Mouse (Mus musculus) midbrain, embryonic 13.5 days (tissue): ENCODE measurements around the gene Slc2a5. TPM values are rescaled to one million over a fixed set of nuclear protein-coding genes. Genes with fewer than 3 reads are reported as not detected.

Experiments
- ATAC-seq: fragments of 200-750 bp; cut with Nextera tagmentation; 2 replicates; pipeline ENCODE4 v1.8.0; 2017; ENCODE audit warnings: mild to moderate bottlenecking, moderate TSS enrichment, moderate library complexity
- H3K27ac ChIP-seq: fragments of 300-500 bp; sonication (generic); 2 replicates; pipeline ENCODE4 v1.5.1; 2015; ENCODE audit warnings: inconsistent platforms, mild to moderate bottlenecking, moderate library complexity
- H3K27me3 ChIP-seq: fragments of 300-500 bp; sonication (generic); 2 replicates; pipeline ENCODE4 v1.6.1; 2015; ENCODE audit warnings: mild to moderate bottlenecking, inconsistent platforms
- H3K36me3 ChIP-seq: fragments of 300-500 bp; sonication (generic); 2 replicates; pipeline ENCODE4 v1.6.1; 2015; ENCODE audit warnings: mild to moderate bottlenecking, inconsistent platforms
- H3K4me1 ChIP-seq: fragments of 300-500 bp; sonication (generic); replicated peaks from 2 replicates; pipeline ENCODE4 v1.6.1; 2015; ENCODE audit warnings: inconsistent platforms
- H3K4me2 ChIP-seq: fragments of 300-500 bp; sonication (generic); replicated peaks from 2 replicates; pipeline ENCODE4 v1.6.1; 2015; ENCODE audit warnings: moderate library complexity, mild to moderate bottlenecking, inconsistent platforms
- H3K4me3 ChIP-seq: fragments of 300-500 bp; sonication (generic); replicated peaks from 2 replicates; pipeline ENCODE4 v1.5.1; 2015; ENCODE audit warnings: mild to moderate bottlenecking, inconsistent platforms
- H3K9ac ChIP-seq: fragments of 300-500 bp; sonication (generic); replicated peaks from 2 replicates; pipeline ENCODE4 v1.6.1; 2015; ENCODE audit warnings: mild to moderate bottlenecking, inconsistent platforms
- H3K9me3 ChIP-seq: fragments of 300-500 bp; sonication (generic); 2 replicates; pipeline ENCODE4 v1.6.1; 2016; ENCODE audit warnings: mild to moderate bottlenecking, inconsistent platforms
- WGBS: fragments of 180-500 bp; shearing (Covaris S2); methylation state at CpG from one replicate; pipeline ENCODE4 v1.1.7; 2015; 5-methylcytosine and 5-hydroxymethylcytosine counted together
- polyA plus RNA-seq: library from polyadenylated mRNA; unstranded; fragments of >200 nt; fragmentation: Nextera tagmentation; extraction: Ambion mirVana; gene quantifications from 2 replicates; pipeline ENCODE4 v1.2.1, GENCODE M21; 2015

Slc2a5 gene
- polyA plus RNA-seq, 1 experiment from 2014 or later, result 1.7 TPM

GRCm38 (mm10) chr4:150128571-150128970 lies 9.5 kb downstream of the Slc2a5 start:
- no peak for ATAC-seq
- H3K27me3 ChIP-seq, result no peaks in the 10 kb centered on the region
- no peaks in the 10 kb centered on the region for H3K9me3 ChIP-seq
- no peak overlapping the region for H3K9ac ChIP-seq
- no peak overlapping the region for H3K4me3 ChIP-seq
- no peak overlapping the region for H3K4me2 ChIP-seq
- H3K36me3 ChIP-seq, result no peaks in the 10 kb centered on the region
- peaks cover 6% of the 10 kb centered on the region for H3K4me1 ChIP-seq
- no peak overlapping the region for H3K27ac ChIP-seq
- WGBS, result 63% methylated on average over 8 of the region's 8 CpGs

DNA sequence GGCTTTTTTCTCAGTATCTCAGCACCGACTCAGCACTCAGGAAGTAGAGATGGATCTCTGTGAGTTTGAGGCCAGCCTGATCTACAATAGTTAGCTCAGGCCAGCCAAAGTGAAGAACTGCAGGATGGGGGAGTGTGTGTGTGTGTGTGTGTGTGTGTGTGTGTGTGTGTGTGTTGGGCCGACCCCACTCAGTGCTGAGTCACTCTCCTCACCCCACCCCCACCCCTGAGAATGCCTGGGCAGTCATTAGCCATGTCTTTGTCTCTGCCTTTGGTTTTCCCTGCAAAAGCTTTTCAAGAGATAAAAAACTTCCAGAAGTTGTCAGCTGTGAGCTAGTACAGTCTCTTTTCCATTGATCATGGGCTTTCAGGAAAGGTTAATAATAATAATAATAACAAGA lies 11.6 kb downstream of the Slc2a5 start:
- Histone ChIP-seq H3K27ac (no peak overlapping the region), H3K27me3 (no peaks in the 10 kb centered on the region), H3K4me2 (no peak overlapping the region), H3K4me1 (peaks cover 6% of the 10 kb centered on the region), H3K36me3 (no peaks in the 10 kb centered on the region), H3K9ac (no peak overlapping the region), H3K4me3 (no peak overlapping the region), H3K9me3 (no peaks in the 10 kb centered on the region)
- 56% methylated on average over 2 of the region's 2 CpGs for WGBS
- ATAC-seq, result no peak

DNA sequence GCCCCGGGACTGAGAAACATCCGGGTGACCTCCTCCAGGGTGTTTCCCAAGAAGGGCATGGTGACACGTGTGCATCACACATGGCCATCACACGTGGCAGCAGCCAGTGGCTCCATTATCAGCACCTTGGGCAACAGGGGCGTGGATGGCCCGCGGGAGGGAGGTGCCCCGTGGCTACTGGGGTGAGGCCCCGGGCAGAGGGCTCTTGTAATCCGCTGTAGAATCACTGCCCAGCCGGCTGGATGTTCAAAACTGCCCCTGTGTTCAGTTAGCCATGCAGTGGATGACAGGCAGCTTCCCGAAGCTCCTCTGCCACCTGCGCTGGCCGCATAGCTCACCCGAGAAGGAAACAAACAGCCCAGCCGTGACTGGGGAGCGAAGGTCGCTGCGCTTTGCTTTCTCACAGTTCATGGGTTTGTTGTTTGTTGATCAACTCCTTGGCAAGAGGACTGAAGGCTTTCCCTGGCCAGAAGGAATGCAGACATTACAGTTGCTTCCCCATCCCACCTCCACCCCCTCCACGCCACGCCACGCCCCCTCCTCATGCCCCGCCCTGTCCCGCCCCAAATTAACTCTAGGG lies 13.7 kb downstream of the Slc2a5 start:
- Histone ChIP-seq H3K27ac (no peak overlapping the region), H3K4me1 (peaks cover 8% of the 10 kb centered on the region), H3K4me3 (0 out of 2 replicates have a peak overlapping the region, but pooled peaks have one; percentile 5), H3K36me3 (no peaks in the 10 kb centered on the region), H3K27me3 (no peaks in the 10 kb centered on the region), H3K9me3 (no peaks in the 10 kb centered on the region), H3K4me2 (peak overlapping the region; percentile 40), H3K9ac (no peak overlapping the region)
- 26% methylated on average over 24 of the region's 24 CpGs for WGBS
- ATAC-seq, result no peak

DNA sequence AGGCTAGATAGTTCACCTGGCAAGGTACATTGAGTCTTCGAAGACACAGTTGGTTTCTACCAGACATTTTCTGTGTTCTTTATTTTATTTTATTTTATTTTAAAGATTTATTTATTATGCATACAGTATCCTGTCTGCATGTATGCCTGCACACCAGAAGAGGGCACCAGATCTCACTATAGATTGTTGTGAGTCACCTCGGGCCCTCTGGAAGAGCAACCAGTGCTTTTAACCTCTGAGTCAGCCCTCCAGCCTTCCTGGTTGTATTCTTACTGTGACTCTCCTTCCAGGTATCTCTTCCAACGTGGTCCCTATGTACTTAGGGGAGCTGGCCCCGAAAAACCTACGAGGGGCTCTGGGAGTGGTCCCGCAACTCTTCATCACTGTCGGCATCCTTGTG lies 16.2 kb downstream of the Slc2a5 start:
- Histone ChIP-seq H3K4me3 (no peak overlapping the region), H3K4me2 (no peak overlapping the region), H3K9me3 (no peaks in the 10 kb centered on the region), H3K27me3 (peaks cover 5% of the 10 kb centered on the region; the same call in 1 of the 2 replicates), H3K36me3 (no peaks in the 10 kb centered on the region), H3K27ac (no peak overlapping the region), H3K4me1 (peaks cover 18% of the 10 kb centered on the region), H3K9ac (no peak overlapping the region)
- ATAC-seq, result no peak
- WGBS, result 88% methylated on average over 7 of the region's 7 CpGs

DNA sequence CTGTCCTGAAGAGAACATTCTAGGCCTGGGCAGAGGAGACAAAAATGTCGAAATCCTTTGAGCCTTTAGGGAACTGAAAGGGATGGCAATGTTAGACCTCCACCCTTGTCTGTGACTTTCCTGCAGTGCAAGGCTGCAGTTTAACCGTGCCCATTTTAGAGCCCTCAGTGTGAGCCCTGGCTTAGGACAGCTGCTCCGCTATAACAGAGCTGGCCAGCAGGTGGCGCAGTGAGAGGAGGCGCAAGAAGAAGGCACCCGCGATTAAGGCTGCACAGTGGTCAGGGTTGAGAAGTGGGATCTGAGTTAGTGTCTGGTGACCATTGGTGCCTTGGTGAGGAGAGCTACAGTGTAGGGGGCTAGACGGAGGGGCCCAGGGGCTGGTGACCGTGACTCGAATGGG lies 17.6 kb downstream of the Slc2a5 start:
- 5% methylated on average over 10 of the region's 10 CpGs for WGBS

GRCm38 (mm10) chr4:150137368-150138083 lies 18.4 kb downstream of the Slc2a5 start:
- Histone ChIP-seq H3K27ac (no peak overlapping the region), H3K27me3 (peaks cover 5% of the 10 kb centered on the region; the same call in 1 of the 2 replicates), H3K4me3 (no peak overlapping the region), H3K36me3 (no peaks in the 10 kb centered on the region), H3K9me3 (no peaks in the 10 kb centered on the region), H3K4me2 (peak overlapping the region; percentile 44; the same call in 1 of the 2 replicates), H3K4me1 (peaks cover 18% of the 10 kb centered on the region), H3K9ac (no peak overlapping the region)
- peak; percentile 28 for ATAC-seq
- 85% methylated on average over 7 of the region's 7 CpGs for WGBS

More for the DNA sequence above, 17.6 kb downstream of the Slc2a5 start:
- no peak overlapping the region for H3K9ac ChIP-seq
- peak; percentile 32; the same call in 1 of the 2 replicates for ATAC-seq
- H3K27ac ChIP-seq, result no peak overlapping the region
- no peaks in the 10 kb centered on the region for H3K9me3 ChIP-seq
- no peak overlapping the region for H3K4me3 ChIP-seq
- H3K27me3 ChIP-seq, result peaks cover 5% of the 10 kb centered on the region; the same call in 1 of the 2 replicates
- no peak overlapping the region for H3K4me2 ChIP-seq
- H3K36me3 ChIP-seq, result no peaks in the 10 kb centered on the region
- H3K4me1 ChIP-seq, result peaks cover 18% of the 10 kb centered on the region

DNA sequence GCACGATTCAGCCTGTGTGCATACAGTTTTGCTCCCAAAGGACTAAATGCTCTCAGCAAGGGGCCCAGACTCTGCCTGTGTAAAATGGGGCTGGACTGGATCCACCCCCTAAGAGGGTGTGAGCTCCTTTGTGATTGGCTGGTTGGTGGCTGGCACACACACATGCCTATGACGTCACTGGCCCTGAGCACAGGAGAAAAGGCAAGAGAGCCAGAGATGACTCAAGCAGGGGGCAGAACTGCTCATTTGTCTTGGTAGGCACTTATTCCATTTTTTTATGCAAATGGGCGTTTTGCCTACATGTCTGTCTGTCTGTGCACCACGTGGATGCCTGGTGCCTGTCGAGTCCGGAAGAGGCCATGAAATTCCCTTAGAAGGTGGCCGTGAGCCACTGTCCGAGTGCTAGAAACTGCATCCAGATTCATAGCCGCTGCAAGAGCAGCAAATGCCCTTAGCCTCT lies 19.0 kb downstream of the Slc2a5 start:
- H3K36me3 ChIP-seq, result no peaks in the 10 kb centered on the region
- H3K27me3 ChIP-seq, result peaks cover 5% of the 10 kb centered on the region; the same call in 1 of the 2 replicates
- ATAC-seq, result peak; percentile 74
- H3K9me3 ChIP-seq, result no peaks in the 10 kb centered on the region
- H3K4me1 ChIP-seq, result peaks cover 13% of the 10 kb centered on the region
- H3K9ac ChIP-seq, result peak overlapping the region; percentile 50
- WGBS, result 22% methylated on average over 9 of the region's 9 CpGs
- H3K4me3 ChIP-seq, result peak overlapping the region; percentile 30
- H3K27ac ChIP-seq, result no peak overlapping the region
- H3K4me2 ChIP-seq, result peak overlapping the region; percentile 44

DNA sequence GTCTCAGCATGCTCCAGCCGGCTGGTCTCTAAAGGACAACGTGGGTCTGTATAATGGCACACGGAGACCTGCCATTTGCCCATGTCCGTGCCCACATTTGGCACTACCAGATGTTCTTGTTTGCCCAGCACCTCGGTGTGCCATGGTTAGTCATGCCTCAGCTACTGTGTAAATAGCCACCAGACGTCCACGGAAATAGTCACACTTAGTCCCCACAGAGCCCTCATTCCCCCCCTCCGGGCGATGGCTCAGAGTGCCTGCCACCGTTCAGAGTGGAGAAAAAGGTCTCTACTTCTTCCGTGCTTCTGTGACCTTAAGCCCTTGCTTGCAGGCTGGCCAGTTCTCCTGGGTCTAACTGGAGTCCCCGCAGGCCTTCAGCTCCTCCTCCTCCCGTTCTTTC lies 20.0 kb downstream of the Slc2a5 start:
- H3K9ac ChIP-seq, result no peak overlapping the region
- ATAC-seq, result no peak
- H3K27me3 ChIP-seq, result peaks cover 5% of the 10 kb centered on the region; the same call in 1 of the 2 replicates
- no peak overlapping the region for H3K4me2 ChIP-seq
- 71% methylated on average over 13 of the region's 13 CpGs for WGBS
- H3K9me3 ChIP-seq, result no peaks in the 10 kb centered on the region
- peaks cover 11% of the 10 kb centered on the region; the same call in 1 of the 2 replicates for H3K4me1 ChIP-seq
- no peak overlapping the region for H3K27ac ChIP-seq
- no peaks in the 10 kb centered on the region for H3K36me3 ChIP-seq
- no peak overlapping the region for H3K4me3 ChIP-seq

DNA sequence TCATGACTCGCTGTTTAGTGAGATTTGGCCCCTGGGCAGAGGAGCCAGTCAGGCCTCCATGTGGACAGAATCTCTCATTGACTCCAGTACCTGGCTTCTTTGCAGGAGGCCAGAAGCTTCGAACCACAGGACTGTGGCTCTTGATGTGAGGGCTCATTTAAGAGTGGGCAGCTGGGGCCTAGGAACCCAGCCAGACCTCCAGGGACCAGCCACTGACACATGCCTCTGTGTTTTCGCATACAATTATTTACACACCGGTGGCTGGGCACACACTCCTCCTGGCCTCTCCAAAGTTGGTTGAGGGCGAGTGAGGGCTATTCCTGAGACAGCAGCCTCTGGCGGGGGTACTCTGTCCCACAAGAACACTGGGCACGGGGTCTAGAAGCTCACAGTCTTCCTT lies 21.3 kb downstream of the Slc2a5 start:
- 68% methylated on average over 7 of the region's 7 CpGs for WGBS
- Histone ChIP-seq H3K9ac (no peak overlapping the region), H3K9me3 (no peaks in the 10 kb centered on the region), H3K4me1 (peaks cover 11% of the 10 kb centered on the region; the same call in 1 of the 2 replicates), H3K27ac (no peak overlapping the region), H3K4me3 (no peak overlapping the region), H3K36me3 (no peaks in the 10 kb centered on the region), H3K4me2 (no peak overlapping the region), H3K27me3 (peaks cover 5% of the 10 kb centered on the region; the same call in 1 of the 2 replicates)
- no peak for ATAC-seq

DNA sequence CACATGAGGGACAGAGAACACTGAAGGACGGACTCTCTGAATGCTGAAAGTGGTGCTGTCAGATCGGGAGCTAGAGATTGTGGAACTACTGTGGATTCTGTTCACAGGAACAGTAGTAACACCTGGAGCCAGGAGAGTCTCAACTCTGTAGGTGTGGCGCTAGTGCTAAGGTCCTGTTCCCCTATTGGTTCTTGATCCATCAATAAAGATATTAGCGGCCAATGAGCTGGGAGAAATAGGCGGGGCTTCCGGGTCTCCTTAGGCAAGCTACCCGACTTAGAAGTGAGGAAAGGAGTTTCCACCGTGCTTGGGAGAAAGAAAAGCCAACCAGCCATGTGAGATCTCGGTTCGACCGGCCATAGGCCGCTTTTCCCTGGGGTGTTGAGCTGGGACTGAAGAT lies 25.2 kb downstream of the Slc2a5 start:
- WGBS, result 25% methylated on average over 12 of the region's 12 CpGs
- Histone ChIP-seq H3K27ac (no peak overlapping the region), H3K9ac (no peak overlapping the region), H3K4me2 (no peak overlapping the region), H3K36me3 (no peaks in the 10 kb centered on the region), H3K4me3 (no peak overlapping the region), H3K9me3 (peaks cover 7% of the 10 kb centered on the region), H3K27me3 (peaks cover 3% of the 10 kb centered on the region; the same call in 1 of the 2 replicates), H3K4me1 (0 out of 2 replicates have a peak, but pooled peaks cover 4% of the 10 kb centered on the region)
- no peak for ATAC-seq

- Histone ChIP-seq H3K9ac (no peak overlapping the region), H3K9me3 (peaks cover 7% of the 10 kb centered on the region), H3K27me3 (no peaks in the 10 kb centered on the region), H3K27ac (no peak overlapping the region), H3K36me3 (no peaks in the 10 kb centered on the region), H3K4me1 (no peaks in the 10 kb centered on the region), H3K4me3 (no peak overlapping the region), H3K4me2 (no peak overlapping the region)
- WGBS, result 88% methylated on average over 4 of the region's 4 CpGs
- no peak for ATAC-seq
Observed at GRCm38 (mm10) chr4:150146286-150146685, 27.2 kb downstream of the Slc2a5 start.

GRCm38 (mm10) chr4:150151045-150151444 lies 32.0 kb downstream of the Slc2a5 start:
- Histone ChIP-seq H3K4me2 (no peak overlapping the region), H3K27me3 (no peaks in the 10 kb centered on the region), H3K9ac (no peak overlapping the region), H3K4me3 (no peak overlapping the region), H3K9me3 (peaks cover 7% of the 10 kb centered on the region), H3K4me1 (no peaks in the 10 kb centered on the region), H3K27ac (no peak overlapping the region), H3K36me3 (no peaks in the 10 kb centered on the region)
- ATAC-seq, result no peak
- 81% methylated on average over 7 of the region's 7 CpGs for WGBS
